Mouse (Mus musculus) intestine, embryonic 14.5 days (tissue): ENCODE results near the gene Shd. TPM values are rescaled to one million over a fixed set of nuclear protein-coding genes. Genes with fewer than 3 reads are reported as not detected.

Source experiments
- ATAC-seq: fragments of 200-750 bp; cut with Nextera tagmentation; replicated peaks from 2 replicates; pipeline ENCODE4 v1.8.0; 2017; ENCODE audit warnings: low read depth, moderate number of reproducible peaks, moderate TSS enrichment, moderate library complexity; ENCODE audit not compliant: low FRiP score, low TSS enrichment
- DNase-seq: peaks from one replicate; pipeline ENCODE4 v3.0.0-alpha.2; 2018; ENCODE audit warnings: low spot score
- H3K27ac ChIP-seq: fragments of 300-500 bp; sonication (generic); 2 replicates; pipeline ENCODE4 v1.5.1; 2014; ENCODE audit warnings: low read depth, mild to moderate bottlenecking, control low read depth
- H3K27me3 ChIP-seq: fragments of 300-500 bp; sonication (generic); replicated peaks from 2 replicates; pipeline ENCODE4 v1.6.1; 2014; ENCODE audit warnings: low read length, control low read depth; ENCODE audit not compliant: control insufficient read depth, insufficient read depth
- H3K36me3 ChIP-seq: fragments of 300-500 bp; sonication (generic); 2 replicates; pipeline ENCODE4 v1.6.1; 2014; ENCODE audit warnings: low read length, control low read depth; ENCODE audit not compliant: control insufficient read depth, insufficient read depth
- H3K4me1 ChIP-seq: fragments of 300-500 bp; sonication (generic); replicated peaks from 2 replicates; pipeline ENCODE4 v1.6.1; 2014; ENCODE audit warnings: low read length, control low read depth, mixed read lengths; ENCODE audit not compliant: control insufficient read depth, insufficient read depth
- H3K4me2 ChIP-seq: fragments of 300-500 bp; sonication (generic); 2 replicates; pipeline ENCODE4 v1.6.1; 2014; ENCODE audit warnings: low read length
- H3K4me3 ChIP-seq: fragments of 300-500 bp; sonication (generic); 2 replicates; pipeline ENCODE4 v1.5.1; 2014; ENCODE audit warnings: low read depth, low read length, control low read depth, mixed read lengths
- H3K9ac ChIP-seq: fragments of 300-500 bp; sonication (generic); 2 replicates; pipeline ENCODE4 v1.6.1; 2014; ENCODE audit warnings: mild to moderate bottlenecking, low read length
- H3K9me3 ChIP-seq: fragments of 300-500 bp; sonication (generic); 2 replicates; pipeline ENCODE4 v1.6.1; 2016; ENCODE audit warnings: low read length, control low read depth; ENCODE audit not compliant: control insufficient read depth
- whole genome bisulfite sequencing: fragments of 180-500 bp; shearing (Covaris S2); extraction: QIAGEN DNeasy Blood & Tissue Kit; methylation state at CpG from one replicate; pipeline ENCODE4 v1.1.7; 2014; 5-methylcytosine and 5-hydroxymethylcytosine counted together
- polyA plus RNA-seq: library from polyadenylated mRNA; unstranded; fragments of >200 nt; fragmentation: Nextera tagmentation; extraction: Ambion mirVana; gene quantifications from 2 replicates; pipeline ENCODE4 v1.2.1, GENCODE M21; 2014

The Shd gene
- polyA plus RNA-seq, 1 experiment from 2014 or later, result 13.2 TPM

- Histone ChIP-seq H3K4me2 (no peak overlapping the region), H3K4me1 (peaks cover 8% of the 10 kb centered on the region; the same call in 1 of the 2 replicates), H3K4me3 (no peak overlapping the region), H3K9me3 (no peaks in the 10 kb centered on the region), H3K27me3 (no peaks in the 10 kb centered on the region), H3K27ac (no peak overlapping the region), H3K36me3 (peaks cover 16% of the 10 kb centered on the region), H3K9ac (no peak overlapping the region)
- DNase-seq (peak; percentile 90), ATAC-seq (no peak)
- WGBS, result 16% methylated on average over 9 of the region's 9 CpGs
Measured at GRCm38 (mm10) chr17:55957168-55957567, 13.1 kb upstream of the Shd start.

GRCm38 (mm10) chr17:55957726-55958583, 12.3 kb upstream of the Shd start:
- Histone ChIP-seq H3K4me3 (peak overlapping the region; percentile 63), H3K9ac (peak overlapping the region; percentile 62), H3K36me3 (peaks cover 19% of the 10 kb centered on the region), H3K27me3 (no peaks in the 10 kb centered on the region), H3K4me2 (peak overlapping the region; percentile 84), H3K9me3 (no peaks in the 10 kb centered on the region), H3K27ac (0 out of 2 replicates have a peak overlapping the region, but pooled peaks have one; percentile 98), H3K4me1 (peaks cover 8% of the 10 kb centered on the region; the same call in 1 of the 2 replicates)
- ATAC-seq (no peak), DNase-seq (peak; percentile 10)
- WGBS, result 83% methylated on average over 12 of the region's 13 CpGs

DNA sequence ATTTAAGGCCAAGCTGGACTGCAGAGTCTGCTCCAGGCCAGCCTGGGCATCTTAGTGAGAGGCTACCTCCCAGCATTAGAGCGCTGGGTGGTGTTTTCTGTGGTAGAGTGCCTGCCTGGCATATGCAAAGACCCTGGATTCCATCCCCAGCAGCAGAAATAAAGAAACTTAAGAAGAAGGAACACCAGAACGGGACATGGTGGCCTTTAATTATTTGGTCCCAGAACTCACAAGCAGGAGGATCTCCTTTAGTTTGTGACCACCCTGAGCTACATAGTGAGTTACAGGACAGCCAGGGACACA, 11.7 kb upstream of the Shd start:
- Histone ChIP-seq H3K4me1 (peaks cover 12% of the 10 kb centered on the region; the same call in 1 of the 2 replicates), H3K4me3 (peak overlapping the region; percentile 63), H3K36me3 (peaks cover 19% of the 10 kb centered on the region), H3K4me2 (peak overlapping the region; percentile 84), H3K9me3 (no peaks in the 10 kb centered on the region), H3K27me3 (no peaks in the 10 kb centered on the region), H3K27ac (peak overlapping the region; percentile 98), H3K9ac (peak overlapping the region; percentile 62)
- no peak for DNase-seq
- no peak for ATAC-seq
- 20% methylated on average over 2 of the region's 2 CpGs for WGBS

DNA sequence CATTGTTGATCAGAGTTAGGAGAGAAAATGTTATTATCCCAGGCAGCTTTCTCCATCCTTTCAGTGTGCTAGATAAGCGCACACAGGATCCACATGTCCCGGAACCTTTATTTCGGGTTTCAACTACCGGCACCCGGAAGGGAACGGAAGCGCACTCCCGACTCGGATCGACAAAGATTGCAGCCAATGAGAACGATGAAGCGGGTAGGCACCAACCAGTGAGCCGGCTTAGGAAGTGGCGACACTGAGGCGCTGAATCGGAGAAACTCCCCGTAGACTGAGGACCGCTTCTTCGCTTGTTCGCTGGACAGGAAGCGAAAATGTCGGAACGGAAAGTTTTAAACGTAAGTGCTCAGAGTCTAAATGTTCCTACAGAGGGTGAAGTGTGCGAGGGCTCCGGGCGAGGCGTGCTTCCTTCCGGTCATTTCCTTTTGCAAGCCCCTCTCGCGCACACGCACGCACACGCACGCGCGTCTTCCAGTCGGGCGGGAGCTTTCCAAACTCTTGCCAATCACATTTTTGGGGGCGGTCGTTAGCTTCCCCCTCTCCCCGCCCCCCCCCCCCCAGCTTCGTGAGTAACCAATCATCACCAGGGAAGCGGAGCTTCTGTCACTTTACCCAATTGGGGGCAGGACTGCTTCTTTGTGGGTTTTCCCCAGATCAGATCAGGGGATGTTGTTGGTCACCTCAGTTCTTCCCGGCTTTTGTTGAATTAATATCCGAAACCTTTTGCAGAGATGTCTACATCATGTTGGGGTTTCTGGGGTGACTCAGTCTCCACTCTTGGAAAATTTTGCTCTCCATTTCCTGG, 11.1 kb upstream of the Shd start, which contains the start of gene Yju2:
Gene Yju2 (plus strand): TSS at position 182 of the 811 bp plus-strand sequence.
- peaks cover 12% of the 10 kb centered on the region; the same call in 1 of the 2 replicates for H3K4me1 ChIP-seq
- no peaks in the 10 kb centered on the region for H3K27me3 ChIP-seq
- WGBS, result under 1% methylated on average over 45 of the region's 46 CpGs
- peaks cover 20% of the 10 kb centered on the region for H3K36me3 ChIP-seq
- no peaks in the 10 kb centered on the region for H3K9me3 ChIP-seq
- DNase-seq (peak; percentile 97), ATAC-seq (peak; percentile 92)
- peak within 1 kb of the TSS; percentile 84 for H3K4me2 ChIP-seq
- H3K9ac ChIP-seq, result peak within 1 kb of the TSS; percentile 62
- H3K27ac ChIP-seq, result peak within 1 kb of the TSS; percentile 98
- peak within 1 kb of the TSS; percentile 63 for H3K4me3 ChIP-seq

DNA sequence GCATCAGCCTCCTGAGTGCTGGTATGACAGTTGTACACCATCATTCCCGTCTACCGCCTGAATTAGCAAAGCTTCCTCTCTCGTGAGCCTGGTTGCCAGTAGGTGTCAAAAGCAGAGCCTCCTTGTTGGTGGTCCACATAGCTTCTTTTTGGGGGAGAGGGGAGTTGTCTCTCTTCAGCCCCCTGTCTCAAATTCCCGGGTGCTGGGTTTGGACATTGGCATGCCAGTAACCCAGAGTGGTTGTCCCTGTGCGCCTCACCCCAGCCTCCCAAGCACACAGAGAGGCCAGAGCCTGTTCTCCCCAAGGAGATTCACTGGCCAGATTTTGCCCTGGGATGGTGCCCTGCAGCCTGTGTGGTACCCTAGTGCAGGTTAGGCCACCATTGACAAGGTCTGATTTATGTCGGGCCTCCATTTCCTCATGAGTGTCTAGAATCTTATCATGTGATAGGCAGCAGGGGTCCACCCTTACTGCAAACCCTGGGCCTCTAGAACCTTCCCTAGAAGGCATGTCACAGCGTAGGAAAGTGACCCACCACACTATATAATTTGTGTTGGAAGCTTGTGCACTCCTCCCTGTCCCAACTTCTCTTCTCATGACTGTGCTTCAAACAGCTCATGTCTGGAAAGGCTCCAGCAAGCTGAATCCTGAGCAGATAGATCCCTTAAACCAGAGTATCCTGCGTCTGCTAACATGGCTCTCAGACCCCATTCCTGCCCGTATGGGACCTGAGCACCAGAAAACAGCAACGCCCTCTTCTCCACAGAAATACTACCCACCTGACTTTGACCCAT, 10.1 kb upstream of the Shd start:
- peaks cover 12% of the 10 kb centered on the region; the same call in 1 of the 2 replicates for H3K4me1 ChIP-seq
- DNase-seq (peak; percentile 49), ATAC-seq (no peak)
- H3K4me3 ChIP-seq, result peak overlapping the region; percentile 63
- no peaks in the 10 kb centered on the region for H3K27me3 ChIP-seq
- no peaks in the 10 kb centered on the region for H3K9me3 ChIP-seq
- H3K27ac ChIP-seq, result peak overlapping the region; percentile 98; the same call in 1 of the 2 replicates
- H3K36me3 ChIP-seq, result peaks cover 30% of the 10 kb centered on the region
- H3K4me2 ChIP-seq, result peak overlapping the region; percentile 84
- WGBS, result 74% methylated on average over 10 of the region's 10 CpGs
- H3K9ac ChIP-seq, result peak overlapping the region; percentile 62

GRCm38 (mm10) chr17:55960791-55961190, 9.5 kb upstream of the Shd start:
- Histone ChIP-seq H3K27me3 (no peaks in the 10 kb centered on the region), H3K27ac (no peak overlapping the region), H3K4me2 (no peak overlapping the region), H3K9ac (no peak overlapping the region), H3K9me3 (no peaks in the 10 kb centered on the region), H3K4me3 (no peak overlapping the region), H3K4me1 (peaks cover 12% of the 10 kb centered on the region; the same call in 1 of the 2 replicates), H3K36me3 (peaks cover 35% of the 10 kb centered on the region)
- DNase-seq (peak; percentile 21), ATAC-seq (no peak)

DNA sequence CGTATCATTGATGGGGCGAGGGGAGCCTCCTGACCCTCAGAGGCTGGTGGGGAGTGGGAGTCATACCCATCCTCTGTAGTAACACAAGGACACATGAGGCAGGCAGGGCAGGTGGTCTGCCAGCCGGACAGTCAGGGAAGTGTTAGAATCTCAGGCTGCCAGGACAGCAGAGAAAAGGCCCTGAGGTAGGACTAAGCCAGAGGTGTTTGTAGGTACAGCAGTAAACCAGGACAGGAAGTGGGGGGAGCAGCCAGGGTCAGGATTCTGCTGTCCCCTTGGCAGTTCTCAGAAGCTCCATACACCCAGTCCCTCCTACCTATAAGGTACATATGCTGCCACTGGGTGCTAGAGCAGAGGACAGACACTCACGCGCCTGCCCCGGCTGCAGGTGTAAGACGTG, 8.6 kb upstream of the Shd start:
- H3K9ac ChIP-seq, result no peak overlapping the region
- H3K4me3 ChIP-seq, result no peak overlapping the region
- no peak for ATAC-seq
- peaks cover 43% of the 10 kb centered on the region for H3K36me3 ChIP-seq
- DNase-seq, result no peak
- H3K9me3 ChIP-seq, result no peaks in the 10 kb centered on the region
- peaks cover 12% of the 10 kb centered on the region; the same call in 1 of the 2 replicates for H3K4me1 ChIP-seq
- no peak overlapping the region for H3K27ac ChIP-seq
- 96% methylated on average over 7 of the region's 7 CpGs for WGBS
- no peaks in the 10 kb centered on the region for H3K27me3 ChIP-seq
- H3K4me2 ChIP-seq, result no peak overlapping the region

DNA sequence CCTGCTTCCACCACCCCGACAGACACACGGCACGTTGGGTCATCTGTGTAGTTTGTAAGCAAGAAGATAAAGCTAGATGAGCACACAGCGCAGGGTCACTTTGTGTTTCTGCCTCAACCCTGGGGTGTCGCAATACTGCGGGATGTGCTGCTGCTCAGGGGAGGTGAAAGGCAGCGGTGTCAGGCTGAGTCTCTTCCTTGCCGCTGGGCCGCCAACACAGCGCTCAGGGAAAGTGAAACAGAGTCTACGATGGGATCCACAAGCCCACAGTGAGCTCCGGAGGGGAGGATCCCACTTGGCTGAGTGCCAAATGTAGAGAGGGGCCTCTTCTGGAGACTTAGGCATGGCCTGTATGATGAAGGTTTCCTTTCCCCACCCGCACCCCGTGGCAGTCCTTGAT, 7.1 kb upstream of the Shd start:
- H3K36me3 ChIP-seq, result peaks cover 57% of the 10 kb centered on the region
- H3K9me3 ChIP-seq, result no peaks in the 10 kb centered on the region
- no peak overlapping the region for H3K27ac ChIP-seq
- peaks cover 12% of the 10 kb centered on the region; the same call in 1 of the 2 replicates for H3K4me1 ChIP-seq
- no peak overlapping the region for H3K4me2 ChIP-seq
- ATAC-seq (no peak), DNase-seq (no peak)
- H3K27me3 ChIP-seq, result no peaks in the 10 kb centered on the region
- no peak overlapping the region for H3K9ac ChIP-seq
- WGBS, result 65% methylated on average over 14 of the region's 14 CpGs
- H3K4me3 ChIP-seq, result no peak overlapping the region
